Mouse (Mus musculus) heart, postnatal 0 days (tissue): Measurements from ENCODE around the gene Igf2bp3.

Experiments
- CTCF ChIP-seq: IDR thresholded peaks from 2 replicates; pipeline ENCODE4 v1.5.1; 2016; ENCODE audit warnings: antibody characterized with exemption, control low read depth, low read depth
- EP300 ChIP-seq: IDR thresholded peaks from 2 replicates; pipeline ENCODE4 v1.6.1; 2016; ENCODE audit warnings: antibody characterized with exemption, low read depth

DNA sequence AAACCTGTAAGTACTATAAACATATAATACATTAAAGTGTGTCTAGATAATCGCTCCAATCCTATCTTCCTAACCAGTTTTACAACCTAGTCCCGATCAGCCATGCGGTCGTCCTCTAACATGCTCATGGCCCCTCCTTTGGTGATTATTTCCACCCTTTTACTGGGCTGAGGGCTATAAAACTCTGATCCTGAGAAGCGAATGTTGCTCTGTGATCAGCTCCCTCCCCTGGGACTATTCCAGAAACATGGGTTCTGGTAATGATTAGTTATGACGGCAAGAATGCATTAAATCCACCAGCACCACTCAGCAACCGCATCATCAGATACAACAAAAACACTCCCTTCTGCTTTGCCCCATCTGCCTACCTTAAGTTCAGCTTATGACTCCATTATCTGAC, 100.9 kb downstream of the Igf2bp3 start:
- no peak for TF ChIP-seq EP300
- no peak for TF ChIP-seq CTCF
